In genomic region chr10:80578131-80578750, GRCm38 (mm10) we compare ENCODE assay signal across 8 mouse cellular contexts. TPM values are rescaled to one million over a fixed set of nuclear protein-coding genes. Genes with fewer than 3 reads are reported as not detected.
A peak's percentile ranks its signal among the peaks of the same experiment; 100 is the strongest.
DNase-seq lines count a peak whose midpoint lies in the region; ATAC-seq and TF ChIP-seq lines count a peak whose summit lies in the region.

No protein-coding gene starts in this region.

- TF ChIP-seq POLR2A in bone marrow macrophage, adult 2 months (IDR thresholded peaks at IDR 0.05; ENCODE audit: borderline replicate concordance, low read depth, low read length), result 0 out of 2 replicates have a peak, but pooled peaks have one; percentile 51

- 0 out of 2 replicates have a peak, but pooled peaks have one; percentile 25 for ATAC-seq in embryonic facial prominence, embryonic 15.5 days (ENCODE audit: insufficient number of reproducible peaks, low FRiP score, low TSS enrichment, low read depth)
- peak; percentile 49 for ATAC-seq in heart, embryonic 11.5 days (replicated peaks; ENCODE audit: insufficient number of reproducible peaks, low FRiP score, low TSS enrichment)
- peak; percentile 36 for ATAC-seq in kidney, embryonic 14.5 days (ENCODE audit: low FRiP score, low TSS enrichment)
- ATAC-seq in neural tube, embryonic 13.5 days (ENCODE audit: low read depth), result peak; percentile 11; the same call in 1 of the 2 replicates

- no peaks in the 10 kb centered on the region for H3K9me3 ChIP-seq in embryonic facial prominence, embryonic 15.5 days (replicated peaks)
- no peaks in the 10 kb centered on the region for H3K9me3 ChIP-seq in heart, embryonic 11.5 days (replicated peaks; ENCODE audit: control insufficient read depth, low read length)
- no peaks in the 10 kb centered on the region for H3K9me3 ChIP-seq in kidney, embryonic 14.5 days (ENCODE audit: control insufficient read depth, low read length)
- H3K9me3 ChIP-seq in neural tube, embryonic 13.5 days, result no peaks in the 10 kb centered on the region

- H3K4me3 ChIP-seq in bone marrow macrophage, adult 2 months (ENCODE audit: insufficient read depth, low read length), result peak overlapping the region; percentile 90
- H3K4me3 ChIP-seq in embryonic facial prominence, embryonic 15.5 days (replicated peaks), result peak overlapping the region; percentile 85
- peak overlapping the region; percentile 78 for H3K4me3 ChIP-seq in heart, embryonic 11.5 days (ENCODE audit: low read depth, low read length)
- H3K4me3 ChIP-seq in kidney, embryonic 14.5 days (ENCODE audit: low read length), result peak overlapping the region; percentile 87
- H3K4me3 ChIP-seq in neural tube, embryonic 13.5 days, result peak overlapping the region; percentile 63

- H3K36me3 ChIP-seq in embryonic facial prominence, embryonic 15.5 days, result peaks cover 9% of the 10 kb centered on the region
- no peaks in the 10 kb centered on the region for H3K36me3 ChIP-seq in heart, embryonic 11.5 days (ENCODE audit: control insufficient read depth, insufficient read depth, low read length)
- H3K36me3 ChIP-seq in kidney, embryonic 14.5 days (ENCODE audit: control insufficient read depth, insufficient read depth, low read length), result peaks cover 8% of the 10 kb centered on the region; the same call in 1 of the 2 replicates
- H3K36me3 ChIP-seq in neural tube, embryonic 13.5 days, result peaks cover 12% of the 10 kb centered on the region

- peak; percentile 77 for TF ChIP-seq CTCF in bone marrow macrophage, adult 2 months (IDR thresholded peaks at IDR 0.05; ENCODE audit: low read depth, low read length)

- peak; percentile 77 to 84 for DNase-seq in CD8-positive naive resting alpha-beta T cell, adult 2 months (ENCODE audit: low read depth in 2 of 2, low spot score in 2 of 2)
- DNase-seq in lung, adult 18-20 months, result peak; percentile 83 to 89
- peak; percentile 75 for DNase-seq in testis, postnatal 14 days (ENCODE audit: low spot score)

- H3K27me3 ChIP-seq in embryonic facial prominence, embryonic 15.5 days, result no peaks in the 10 kb centered on the region
- no peaks in the 10 kb centered on the region for H3K27me3 ChIP-seq in heart, embryonic 11.5 days (ENCODE audit: control insufficient read depth, insufficient read depth, low read length)
- no peaks in the 10 kb centered on the region for H3K27me3 ChIP-seq in kidney, embryonic 14.5 days (ENCODE audit: control insufficient read depth, insufficient read depth, low read length)
- H3K27me3 ChIP-seq in neural tube, embryonic 13.5 days, result no peaks in the 10 kb centered on the region

- H3K4me1 ChIP-seq in bone marrow macrophage, adult 2 months (ENCODE audit: control insufficient read depth, insufficient read depth, low read length), result peaks cover 17% of the 10 kb centered on the region
- H3K4me1 ChIP-seq in embryonic facial prominence, embryonic 15.5 days, result peaks cover 49% of the 10 kb centered on the region
- peaks cover 27% of the 10 kb centered on the region for H3K4me1 ChIP-seq in heart, embryonic 11.5 days (ENCODE audit: control insufficient read depth, insufficient read depth, low read length)
- peaks cover 33% of the 10 kb centered on the region for H3K4me1 ChIP-seq in kidney, embryonic 14.5 days (ENCODE audit: control insufficient read depth, insufficient read depth, low read length)
- peaks cover 50% of the 10 kb centered on the region for H3K4me1 ChIP-seq in neural tube, embryonic 13.5 days (replicated peaks)

- peak overlapping the region; percentile 29 for H3K9ac ChIP-seq in embryonic facial prominence, embryonic 15.5 days
- H3K9ac ChIP-seq in heart, embryonic 11.5 days (ENCODE audit: low read depth, low read length), result peak overlapping the region; percentile 79
- peak overlapping the region; percentile 89 for H3K9ac ChIP-seq in kidney, embryonic 14.5 days (ENCODE audit: low read depth, low read length)
- H3K9ac ChIP-seq in neural tube, embryonic 13.5 days, result peak overlapping the region; percentile 89

- peak overlapping the region; percentile 83 for H3K27ac ChIP-seq in bone marrow macrophage, adult 2 months (ENCODE audit: insufficient read depth, low read depth, low read length)
- peak overlapping the region; percentile 96 for H3K27ac ChIP-seq in embryonic facial prominence, embryonic 15.5 days (replicated peaks)
- peak overlapping the region; percentile 95 for H3K27ac ChIP-seq in heart, embryonic 11.5 days (ENCODE audit: low read depth, low read length)
- peak overlapping the region; percentile 96 for H3K27ac ChIP-seq in kidney, embryonic 14.5 days (ENCODE audit: low read depth, low read length)
- H3K27ac ChIP-seq in neural tube, embryonic 13.5 days (replicated peaks), result peak overlapping the region; percentile 87

- peak overlapping the region; percentile 94 for H3K4me2 ChIP-seq in embryonic facial prominence, embryonic 15.5 days (replicated peaks)
- H3K4me2 ChIP-seq in heart, embryonic 11.5 days, result peak overlapping the region; percentile 98
- peak overlapping the region; percentile 72 for H3K4me2 ChIP-seq in kidney, embryonic 14.5 days (replicated peaks; ENCODE audit: low read depth, low read length)
- peak overlapping the region; percentile 91 for H3K4me2 ChIP-seq in neural tube, embryonic 13.5 days

- WGBS in embryonic facial prominence, embryonic 15.5 days, result under 1% methylated on average over 29 of the region's 29 CpGs
- WGBS in heart, embryonic 11.5 days (ENCODE audit: insufficient replicate concordance), result 0% methylated on average over 29 of the region's 29 CpGs
- WGBS in kidney, embryonic 14.5 days, result under 1% methylated on average over 29 of the region's 29 CpGs
- WGBS in neural tube, embryonic 13.5 days, result 0% methylated on average over 29 of the region's 29 CpGs

RNA-seq across cellular contexts. Expression of gene Klf16, which starts 1.1 kb away (rescaled TPM):
- 7.7 and 9.3 TPM in 2 replicates for polyA plus RNA-seq in bone marrow macrophage, adult 2 months (2012; ENCODE audit: insufficient read depth, insufficient read length, missing spikeins)
- polyA plus RNA-seq in embryonic facial prominence, embryonic 15.5 days (2015; fragmentation: Nextera tagmentation; extraction: Ambion mirVana), result 9.4 and 11.3 TPM in 2 replicates
- polyA plus RNA-seq in heart, embryonic 11.5 days (2014; fragmentation: Nextera tagmentation; extraction: Ambion mirVana), result 4.9 and 5.5 TPM in 2 replicates
- polyA plus RNA-seq in kidney, embryonic 14.5 days (2014; fragmentation: Nextera tagmentation; extraction: Ambion mirVana), result 10.1 and 10.2 TPM in 2 replicates
- polyA plus RNA-seq in neural tube, embryonic 13.5 days (2015; fragmentation: Nextera tagmentation; extraction: Ambion mirVana), result 4.9 and 5.5 TPM in 2 replicates

RNA-seq across cellular contexts. Expression of gene Abhd17a, which starts 11.9 kb away (rescaled TPM):
- polyA plus RNA-seq in bone marrow macrophage, adult 2 months (2012; ENCODE audit: insufficient read depth, insufficient read length, missing spikeins), result 63.2 and 67.3 TPM in 2 replicates
- 112 and 115 TPM in 2 replicates for polyA plus RNA-seq in embryonic facial prominence, embryonic 15.5 days (2015; fragmentation: Nextera tagmentation; extraction: Ambion mirVana)
- 94.3 and 100 TPM in 2 replicates for polyA plus RNA-seq in heart, embryonic 11.5 days (2014; fragmentation: Nextera tagmentation; extraction: Ambion mirVana)
- 125 and 130 TPM in 2 replicates for polyA plus RNA-seq in kidney, embryonic 14.5 days (2014; fragmentation: Nextera tagmentation; extraction: Ambion mirVana)
- polyA plus RNA-seq in neural tube, embryonic 13.5 days (2015; fragmentation: Nextera tagmentation; extraction: Ambion mirVana), result 108 and 123 TPM in 2 replicates

RNA-seq across cellular contexts. Expression of gene Rexo1, which starts 16.9 kb away (rescaled TPM):
- polyA plus RNA-seq in bone marrow macrophage, adult 2 months (2012; ENCODE audit: insufficient read depth, insufficient read length, missing spikeins), result 28.9 and 29.8 TPM in 2 replicates
- polyA plus RNA-seq in embryonic facial prominence, embryonic 15.5 days (2015; fragmentation: Nextera tagmentation; extraction: Ambion mirVana), result 25.8 and 27.1 TPM in 2 replicates
- polyA plus RNA-seq in heart, embryonic 11.5 days (2014; fragmentation: Nextera tagmentation; extraction: Ambion mirVana), result 18.0 and 18.1 TPM in 2 replicates
- polyA plus RNA-seq in kidney, embryonic 14.5 days (2014; fragmentation: Nextera tagmentation; extraction: Ambion mirVana), result 25.8 and 31.3 TPM in 2 replicates
- 26.8 and 28.0 TPM in 2 replicates for polyA plus RNA-seq in neural tube, embryonic 13.5 days (2015; fragmentation: Nextera tagmentation; extraction: Ambion mirVana)

RNA-seq across cellular contexts. Expression of gene Scamp4, which starts 24.4 kb away (rescaled TPM):
- polyA plus RNA-seq in bone marrow macrophage, adult 2 months (2012; ENCODE audit: insufficient read depth, insufficient read length, missing spikeins), result 29.3 and 35.4 TPM in 2 replicates
- 99.1 and 108 TPM in 2 replicates for polyA plus RNA-seq in embryonic facial prominence, embryonic 15.5 days (2015; fragmentation: Nextera tagmentation; extraction: Ambion mirVana)
- polyA plus RNA-seq in heart, embryonic 11.5 days (2014; fragmentation: Nextera tagmentation; extraction: Ambion mirVana), result 76.9 and 78.1 TPM in 2 replicates
- polyA plus RNA-seq in kidney, embryonic 14.5 days (2014; fragmentation: Nextera tagmentation; extraction: Ambion mirVana), result 88.5 and 103 TPM in 2 replicates
- polyA plus RNA-seq in neural tube, embryonic 13.5 days (2015; fragmentation: Nextera tagmentation; extraction: Ambion mirVana), result 62.7 and 64.8 TPM in 2 replicates

RNA-seq across cellular contexts. Expression of gene Adat3, which starts 24.4 kb away (rescaled TPM):
- polyA plus RNA-seq in bone marrow macrophage, adult 2 months (2012; ENCODE audit: insufficient read depth, insufficient read length, missing spikeins), result 2.2 and 3.2 TPM in 2 replicates
- polyA plus RNA-seq in embryonic facial prominence, embryonic 15.5 days (2015; fragmentation: Nextera tagmentation; extraction: Ambion mirVana), result 7.0 and 7.5 TPM in 2 replicates
- polyA plus RNA-seq in heart, embryonic 11.5 days (2014; fragmentation: Nextera tagmentation; extraction: Ambion mirVana), result 6.2 and 6.6 TPM in 2 replicates
- polyA plus RNA-seq in kidney, embryonic 14.5 days (2014; fragmentation: Nextera tagmentation; extraction: Ambion mirVana), result 8.0 and 8.8 TPM in 2 replicates
- polyA plus RNA-seq in neural tube, embryonic 13.5 days (2015; fragmentation: Nextera tagmentation; extraction: Ambion mirVana), result 3.0 and 4.8 TPM in 2 replicates

Comparison
In these comparisons a context has a peak if more than half of its experiments do, and no peak if none do; other contexts are left out.
1. Peak in every context shown above with its lines: DNase-seq, ATAC-seq, H3K4me3 ChIP-seq and H3K27ac ChIP-seq.
2. H3K9ac ChIP-seq: peak in every context shown above with its lines; median percentile 89 in kidney, embryonic 14.5 days; 89 in neural tube, embryonic 13.5 days; 79 in heart, embryonic 11.5 days; 29 in embryonic facial prominence, embryonic 15.5 days.